Mouse (Mus musculus) heart, embryonic 11.5 days (tissue): ENCODE data around the gene Car15. TPM values are rescaled to one million over a fixed set of nuclear protein-coding genes. Genes with fewer than 3 reads are reported as not detected.

Source experiments
- ATAC-seq: fragments of 200-750 bp; cut with Nextera tagmentation; replicated peaks from 2 replicates; pipeline ENCODE4 v1.8.0; 2017; ENCODE audit warnings: moderate library complexity; ENCODE audit not compliant: insufficient number of reproducible peaks, low FRiP score, low TSS enrichment
- H3K27ac ChIP-seq: fragments of 300-500 bp; sonication (generic); 2 replicates; pipeline ENCODE4 v1.5.1; 2014; ENCODE audit warnings: mild to moderate bottlenecking, low read depth, low read length
- H3K27me3 ChIP-seq: fragments of 300-500 bp; sonication (generic); 2 replicates; pipeline ENCODE4 v1.6.1; 2014; ENCODE audit warnings: mild to moderate bottlenecking, low read length, mixed read lengths; ENCODE audit not compliant: control insufficient read depth, insufficient read depth
- H3K36me3 ChIP-seq: fragments of 300-500 bp; sonication (generic); 2 replicates; pipeline ENCODE4 v1.6.1; 2014; ENCODE audit warnings: mild to moderate bottlenecking, low read length, moderate library complexity, mixed read lengths; ENCODE audit not compliant: control insufficient read depth, insufficient read depth
- H3K4me1 ChIP-seq: fragments of 300-500 bp; sonication (generic); 2 replicates; pipeline ENCODE4 v1.6.1; 2014; ENCODE audit warnings: low read length; ENCODE audit not compliant: control insufficient read depth, insufficient read depth
- H3K4me2 ChIP-seq: fragments of 300-500 bp; sonication (generic); 2 replicates; pipeline ENCODE4 v1.6.1; 2014; ENCODE audit warnings: mild to moderate bottlenecking, moderate library complexity
- H3K4me3 ChIP-seq: fragments of 300-500 bp; sonication (generic); 2 replicates; pipeline ENCODE4 v1.5.1; 2014; ENCODE audit warnings: low read depth, low read length
- H3K9ac ChIP-seq: fragments of 300-500 bp; sonication (generic); 2 replicates; pipeline ENCODE4 v1.6.1; 2014; ENCODE audit warnings: mild to moderate bottlenecking, low read depth, low read length, moderate library complexity
- H3K9me3 ChIP-seq: fragments of 300-500 bp; sonication (generic); replicated peaks from 2 replicates; pipeline ENCODE4 v1.6.1; 2016; ENCODE audit warnings: low read length; ENCODE audit not compliant: control insufficient read depth
- WGBS: fragments of 180-500 bp; shearing (Covaris S2); extraction: QIAGEN DNeasy Blood & Tissue Kit; methylation state at CpG from one replicate; pipeline ENCODE4 v1.1.7; 2014; ENCODE audit not compliant: insufficient replicate concordance; 5-methylcytosine and 5-hydroxymethylcytosine counted together
- polyA plus RNA-seq: library from polyadenylated mRNA; unstranded; fragments of >200 nt; fragmentation: Nextera tagmentation; extraction: Ambion mirVana; gene quantifications from 2 replicates; pipeline ENCODE4 v1.2.1, GENCODE M21; 2014

Car15 gene
- polyA plus RNA-seq, 1 experiment from 2014 or later: 1.9 TPM

- WGBS: 90% methylated on average over 10 of the region's 10 CpGs
Observed at GRCm38 (mm10) chr16:17843701-17844365, 5.7 kb upstream of the Car15 start.

GRCm38 (mm10) chr16:17842437-17842836 lies 4.3 kb upstream of the Car15 start:
- H3K36me3 ChIP-seq: peaks cover 31% of the 10 kb centered on the region

More at GRCm38 (mm10) chr16:17843701-17844365, 5.7 kb upstream of the Car15 start:
- ATAC-seq: no peak
- no peak overlapping the region for H3K4me3 ChIP-seq
- H3K9ac ChIP-seq: no peak overlapping the region
- H3K4me2 ChIP-seq: no peak overlapping the region
- H3K27me3 ChIP-seq: no peaks in the 10 kb centered on the region
- no peaks in the 10 kb centered on the region for H3K9me3 ChIP-seq
- no peak overlapping the region for H3K27ac ChIP-seq
- H3K4me1 ChIP-seq: no peaks in the 10 kb centered on the region
- peaks cover 31% of the 10 kb centered on the region for H3K36me3 ChIP-seq

GRCm38 (mm10) chr16:17839976-17840375 lies 1.8 kb upstream of the Car15 start:
- no peak overlapping the region for H3K9ac ChIP-seq
- H3K27ac ChIP-seq: no peak overlapping the region
- no peaks in the 10 kb centered on the region for H3K9me3 ChIP-seq
- no peak for ATAC-seq
- H3K4me1 ChIP-seq: no peaks in the 10 kb centered on the region
- no peak overlapping the region for H3K4me2 ChIP-seq
- H3K27me3 ChIP-seq: peaks cover 27% of the 10 kb centered on the region
- peaks cover 25% of the 10 kb centered on the region for H3K36me3 ChIP-seq
- 79% methylated on average over 4 of the region's 4 CpGs for WGBS
- H3K4me3 ChIP-seq: no peak overlapping the region

More at GRCm38 (mm10) chr16:17842437-17842836, 4.3 kb upstream of the Car15 start:
- H3K27me3 ChIP-seq: peaks cover 4% of the 10 kb centered on the region
- H3K4me3 ChIP-seq: no peak overlapping the region
- H3K9me3 ChIP-seq: no peaks in the 10 kb centered on the region
- H3K27ac ChIP-seq: no peak overlapping the region
- ATAC-seq: no peak
- H3K9ac ChIP-seq: no peak overlapping the region
- 88% methylated on average over 7 of the region's 7 CpGs for WGBS
- no peak overlapping the region for H3K4me2 ChIP-seq
- H3K4me1 ChIP-seq: no peaks in the 10 kb centered on the region

- no peak for ATAC-seq
- 43% methylated on average over 13 of the region's 13 CpGs for WGBS
- no peaks in the 10 kb centered on the region for H3K4me1 ChIP-seq
Observed at GRCm38 (mm10) chr16:17835481-17835880, 2.7 kb downstream of the Car15 start.

GRCm38 (mm10) chr16:17834543-17834942 lies 3.6 kb downstream of the Car15 start:
- no peak overlapping the region for H3K27ac ChIP-seq
- H3K4me1 ChIP-seq: no peaks in the 10 kb centered on the region
- H3K9me3 ChIP-seq: no peaks in the 10 kb centered on the region
- H3K4me2 ChIP-seq: peak overlapping the region; percentile 97
- WGBS: 40% methylated on average over 7 of the region's 7 CpGs
- H3K27me3 ChIP-seq: peaks cover 81% of the 10 kb centered on the region
- H3K9ac ChIP-seq: no peak overlapping the region
- H3K4me3 ChIP-seq: 0 out of 2 replicates have a peak overlapping the region, but pooled peaks have one; percentile 59
- H3K36me3 ChIP-seq: no peaks in the 10 kb centered on the region
- ATAC-seq: no peak

More at GRCm38 (mm10) chr16:17835481-17835880, 2.7 kb downstream of the Car15 start:
- H3K4me3 ChIP-seq: no peak overlapping the region
- H3K36me3 ChIP-seq: peaks cover 4% of the 10 kb centered on the region
- H3K27ac ChIP-seq: no peak overlapping the region
- H3K27me3 ChIP-seq: peaks cover 72% of the 10 kb centered on the region
- no peak overlapping the region for H3K9ac ChIP-seq
- no peaks in the 10 kb centered on the region for H3K9me3 ChIP-seq
- H3K4me2 ChIP-seq: no peak overlapping the region

GRCm38 (mm10) chr16:17833681-17834399 lies 4.3 kb downstream of the Car15 start:
- H3K27ac ChIP-seq: no peak overlapping the region
- peak overlapping the region; percentile 97 for H3K4me2 ChIP-seq
- WGBS: under 1% methylated on average over 71 of the region's 103 CpGs
- no peaks in the 10 kb centered on the region for H3K4me1 ChIP-seq
- no peaks in the 10 kb centered on the region for H3K36me3 ChIP-seq
- H3K9me3 ChIP-seq: no peaks in the 10 kb centered on the region
- 0 out of 2 replicates have a peak, but pooled peaks have one; percentile 23 for ATAC-seq
- peak overlapping the region; percentile 59 for H3K4me3 ChIP-seq
- peaks cover 87% of the 10 kb centered on the region for H3K27me3 ChIP-seq
- peak overlapping the region; percentile 63; the same call in 1 of the 2 replicates for H3K9ac ChIP-seq

- Histone ChIP-seq H3K27me3 (peaks cover 88% of the 10 kb centered on the region), H3K4me3 (peak overlapping the region; percentile 59), H3K9ac (peak overlapping the region; percentile 63; the same call in 1 of the 2 replicates), H3K9me3 (no peaks in the 10 kb centered on the region), H3K4me2 (peak overlapping the region; percentile 97), H3K36me3 (no peaks in the 10 kb centered on the region), H3K27ac (no peak overlapping the region), H3K4me1 (no peaks in the 10 kb centered on the region)
- 2% methylated on average over 22 of the region's 37 CpGs for WGBS
- ATAC-seq: peak; percentile 50; the same call in 1 of the 2 replicates
Observed at GRCm38 (mm10) chr16:17833321-17833680, 4.9 kb downstream of the Car15 start.

GRCm38 (mm10) chr16:17832821-17833220 lies 5.3 kb downstream of the Car15 start, which contains the start of gene B830017H08Rik:
Gene B830017H08Rik (plus strand): TSS chr16:17833121.
- Histone ChIP-seq H3K4me3 (peak within 1 kb of the TSS; percentile 59), H3K9me3 (no peaks in the 10 kb centered on the region), H3K27ac (no peak within 1 kb of the TSS), H3K4me2 (peak within 1 kb of the TSS; percentile 97), H3K27me3 (peaks cover 89% of the 10 kb centered on the region), H3K36me3 (no peaks in the 10 kb centered on the region), H3K9ac (peak within 1 kb of the TSS; percentile 63; the same call in 1 of the 2 replicates), H3K4me1 (no peaks in the 10 kb centered on the region)
- 27% methylated on average over 7 of the region's 7 CpGs for WGBS
- no peak for ATAC-seq
